Mouse (Mus musculus) myocyte (in vitro differentiated cells): ENCODE results near the gene Wdr90.
A peak's percentile ranks its signal among the peaks of the same experiment; 100 is the strongest.

ENCODE experiments used
- MAX ChIP-seq: IDR thresholded peaks from one replicate; pipeline ENCODE4 v1.6.1; 2011; ENCODE audit warnings: low read depth, mild to moderate bottlenecking, control low read depth
- POLR2A ChIP-seq: IDR thresholded peaks from one replicate; pipeline ENCODE4 v1.6.1; 2011; ENCODE audit warnings: low read depth, mild to moderate bottlenecking, control low read depth, moderate library complexity; ENCODE audit not compliant: insufficient read length
- SRF ChIP-seq: IDR thresholded peaks from one replicate; pipeline ENCODE4 v1.6.1; 2011; ENCODE audit warnings: low read depth; ENCODE audit not compliant: control insufficient read depth, insufficient read length
- TCF3 ChIP-seq: IDR thresholded peaks from one replicate; pipeline ENCODE4 v1.6.1; 2011; ENCODE audit warnings: low read depth, control low read depth; ENCODE audit not compliant: insufficient read length

- peak; percentile 38 for TF ChIP-seq POLR2A
- no peak for TF ChIP-seq TCF3
- peak; percentile 63 for TF ChIP-seq SRF
- TF ChIP-seq MAX, result no peak
These were observed 28.0 kb downstream of the Wdr90 start, which contains the start of gene Stub1 for GRCm38 (mm10) chr17:25833291-25833663.
